Mouse (Mus musculus): ENCODE measurements around the gene Klhl31.

Klhl31 gene

GRCm38 (mm10) chr9:77707433-77708139 is 71.3 kb downstream of the Klhl31 start:
- DNase-seq = no peak

- no peak for DNase-seq
Observed at GRCm38 (mm10) chr9:77708950-77709349, 72.7 kb downstream of the Klhl31 start.

All from embryo, embryonic 11 days (tissue).